Mouse (Mus musculus) embryonic facial prominence, embryonic 12.5 days (tissue): ENCODE measurements around the gene Myo7a. TPM values are rescaled to one million over a fixed set of nuclear protein-coding genes. Genes with fewer than 3 reads are reported as not detected.
A peak's percentile ranks its signal among the peaks of the same experiment; 100 is the strongest.

ENCODE experiments used
- ATAC-seq: fragments of 200-750 bp; cut with Nextera tagmentation; 2 replicates; pipeline ENCODE4 v1.8.0; 2017; ENCODE audit not compliant: insufficient number of reproducible peaks, insufficient read depth, low FRiP score, low TSS enrichment
- H3K27ac ChIP-seq: fragments of 300-500 bp; sonication (generic); 2 replicates; pipeline ENCODE4 v1.5.1; 2016; ENCODE audit warnings: mild to moderate bottlenecking
- H3K27me3 ChIP-seq: fragments of 300-500 bp; sonication (generic); 2 replicates; pipeline ENCODE4 v1.6.1; 2016; ENCODE audit warnings: mild to moderate bottlenecking, moderate library complexity
- H3K36me3 ChIP-seq: fragments of 300-500 bp; sonication (generic); 2 replicates; pipeline ENCODE4 v1.6.1; 2016; ENCODE audit warnings: mild to moderate bottlenecking
- H3K4me1 ChIP-seq: fragments of 300-500 bp; sonication (generic); 2 replicates; pipeline ENCODE4 v1.6.1; 2016
- H3K4me2 ChIP-seq: fragments of 300-500 bp; sonication (generic); replicated peaks from 2 replicates; pipeline ENCODE4 v1.6.1; 2016; ENCODE audit warnings: mild to moderate bottlenecking, moderate library complexity
- H3K4me3 ChIP-seq: fragments of 300-500 bp; sonication (generic); 2 replicates; pipeline ENCODE4 v1.5.1; 2016; ENCODE audit warnings: mild to moderate bottlenecking
- H3K9ac ChIP-seq: fragments of 300-500 bp; sonication (generic); 2 replicates; pipeline ENCODE4 v1.6.1; 2016; ENCODE audit warnings: mild to moderate bottlenecking, moderate library complexity
- H3K9me3 ChIP-seq: fragments of 300-500 bp; sonication (generic); 2 replicates; pipeline ENCODE4 v1.6.1; 2016; ENCODE audit warnings: mild to moderate bottlenecking, moderate library complexity
- WGBS: fragments of 180-500 bp; shearing (Covaris S2); methylation state at CpG from one replicate; pipeline ENCODE4 v1.1.7; 2016; 5-methylcytosine and 5-hydroxymethylcytosine counted together
- polyA plus RNA-seq: library from polyadenylated mRNA; unstranded; fragments of >200 nt; fragmentation: Nextera tagmentation; extraction: Ambion mirVana; gene quantifications from 2 replicates; pipeline ENCODE4 v1.2.1, GENCODE M21; 2016

Gene Myo7a
- polyA plus RNA-seq, 1 experiment from 2014 or later: 16.1 TPM

GRCm38 (mm10) chr7:98097557-98097956 lies 21.8 kb downstream of the Myo7a start:
- H3K4me1 ChIP-seq: 0 out of 2 replicates have a peak, but pooled peaks cover 1% of the 10 kb centered on the region
- no peaks in the 10 kb centered on the region; the same call in 1 of the 2 replicates for H3K9me3 ChIP-seq
- ATAC-seq: no peak
- no peaks in the 10 kb centered on the region for H3K27me3 ChIP-seq
- peaks cover 18% of the 10 kb centered on the region for H3K36me3 ChIP-seq
- H3K9ac ChIP-seq: no peak overlapping the region
- H3K4me2 ChIP-seq: no peak overlapping the region
- no peak overlapping the region for H3K4me3 ChIP-seq
- no peak overlapping the region for H3K27ac ChIP-seq
- WGBS: 90% methylated on average over 8 of the region's 8 CpGs

- Histone ChIP-seq H3K9me3 (no peaks in the 10 kb centered on the region; the same call in 1 of the 2 replicates), H3K4me3 (no peak overlapping the region), H3K9ac (no peak overlapping the region), H3K4me2 (no peak overlapping the region), H3K27ac (no peak overlapping the region), H3K4me1 (no peaks in the 10 kb centered on the region), H3K36me3 (peaks cover 18% of the 10 kb centered on the region), H3K27me3 (no peaks in the 10 kb centered on the region)
- WGBS: 92% methylated on average over 4 of the region's 4 CpGs
- ATAC-seq: no peak; the same call in 1 of the 2 replicates
Observed at GRCm38 (mm10) chr7:98095852-98096251, 23.5 kb downstream of the Myo7a start.

DNA sequence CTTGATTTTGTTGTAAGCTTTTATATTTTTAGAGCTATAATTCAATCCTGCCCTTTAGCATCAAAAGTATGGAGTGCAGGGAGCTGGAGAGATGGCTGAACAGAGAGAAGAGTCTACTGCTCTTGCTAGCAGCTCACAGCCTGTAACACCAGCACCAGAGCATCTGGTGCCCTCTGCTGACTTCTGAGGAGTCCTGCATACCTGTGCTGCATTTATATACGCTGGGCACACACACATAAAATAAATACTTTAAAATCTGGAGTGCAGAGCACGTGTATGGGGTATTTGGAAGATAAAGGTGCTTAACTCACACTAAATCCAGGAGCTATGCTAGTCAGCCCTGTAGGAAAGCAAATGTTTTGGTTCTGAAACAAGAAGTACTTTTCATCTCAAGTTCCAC lies 33.0 kb downstream of the Myo7a start:
- H3K4me3 ChIP-seq: no peak overlapping the region
- no peaks in the 10 kb centered on the region for H3K9me3 ChIP-seq
- ATAC-seq: no peak
- H3K36me3 ChIP-seq: no peaks in the 10 kb centered on the region
- H3K27me3 ChIP-seq: no peaks in the 10 kb centered on the region
- peaks cover 19% of the 10 kb centered on the region; the same call in 1 of the 2 replicates for H3K4me1 ChIP-seq
- no peak overlapping the region for H3K27ac ChIP-seq
- H3K9ac ChIP-seq: no peak overlapping the region
- no peak overlapping the region for H3K4me2 ChIP-seq
- 53% methylated on average over 2 of the region's 2 CpGs for WGBS

- Histone ChIP-seq H3K27ac (no peak overlapping the region), H3K4me1 (peaks cover 19% of the 10 kb centered on the region; the same call in 1 of the 2 replicates), H3K9me3 (no peaks in the 10 kb centered on the region), H3K4me2 (no peak overlapping the region), H3K27me3 (no peaks in the 10 kb centered on the region), H3K4me3 (no peak overlapping the region), H3K9ac (no peak overlapping the region), H3K36me3 (no peaks in the 10 kb centered on the region)
- no peak for ATAC-seq
- 77% methylated on average over 7 of the region's 7 CpGs for WGBS
Observed at GRCm38 (mm10) chr7:98085314-98085713, 34.0 kb downstream of the Myo7a start.

- Histone ChIP-seq H3K4me3 (no peak overlapping the region), H3K27me3 (no peaks in the 10 kb centered on the region), H3K36me3 (no peaks in the 10 kb centered on the region), H3K4me1 (peaks cover 19% of the 10 kb centered on the region; the same call in 1 of the 2 replicates), H3K4me2 (no peak overlapping the region), H3K27ac (no peak overlapping the region), H3K9me3 (no peaks in the 10 kb centered on the region), H3K9ac (0 out of 2 replicates have a peak overlapping the region, but pooled peaks have one; percentile 15)
- WGBS: 44% methylated on average over 12 of the region's 12 CpGs
- ATAC-seq: no peak
Observed at GRCm38 (mm10) chr7:98084541-98085293, 34.6 kb downstream of the Myo7a start.

- H3K4me3 ChIP-seq: no peak overlapping the region
- H3K9ac ChIP-seq: no peak overlapping the region
- 27% methylated on average over 5 of the region's 5 CpGs for WGBS
- H3K36me3 ChIP-seq: peaks cover 6% of the 10 kb centered on the region; the same call in 1 of the 2 replicates
- H3K4me1 ChIP-seq: peaks cover 19% of the 10 kb centered on the region; the same call in 1 of the 2 replicates
- H3K27me3 ChIP-seq: no peaks in the 10 kb centered on the region
- ATAC-seq: no peak
- no peak overlapping the region for H3K27ac ChIP-seq
- no peak overlapping the region for H3K4me2 ChIP-seq
- H3K9me3 ChIP-seq: no peaks in the 10 kb centered on the region
Observed at GRCm38 (mm10) chr7:98082376-98082775, 36.9 kb downstream of the Myo7a start.

- Histone ChIP-seq H3K4me2 (no peak overlapping the region), H3K9ac (no peak overlapping the region), H3K4me1 (peaks cover 5% of the 10 kb centered on the region; the same call in 1 of the 2 replicates), H3K4me3 (no peak overlapping the region), H3K27ac (no peak overlapping the region), H3K27me3 (no peaks in the 10 kb centered on the region), H3K36me3 (peaks cover 10% of the 10 kb centered on the region; the same call in 1 of the 2 replicates), H3K9me3 (no peaks in the 10 kb centered on the region)
- 82% methylated on average over 11 of the region's 11 CpGs for WGBS
- no peak for ATAC-seq
Observed at GRCm38 (mm10) chr7:98077453-98077852, 41.9 kb downstream of the Myo7a start.

GRCm38 (mm10) chr7:98071620-98072019 lies 47.7 kb downstream of the Myo7a start:
- Histone ChIP-seq H3K9ac (no peak overlapping the region), H3K4me3 (no peak overlapping the region), H3K27ac (no peak overlapping the region), H3K9me3 (no peaks in the 10 kb centered on the region), H3K4me2 (no peak overlapping the region), H3K27me3 (no peaks in the 10 kb centered on the region), H3K36me3 (peaks cover 4% of the 10 kb centered on the region), H3K4me1 (no peaks in the 10 kb centered on the region)
- 30% methylated on average over 5 of the region's 5 CpGs for WGBS
- no peak for ATAC-seq

GRCm38 (mm10) chr7:98066229-98066628 lies 53.1 kb downstream of the Myo7a start:
- no peak overlapping the region for H3K9ac ChIP-seq
- H3K4me1 ChIP-seq: no peaks in the 10 kb centered on the region
- peaks cover 4% of the 10 kb centered on the region; the same call in 1 of the 2 replicates for H3K36me3 ChIP-seq
- H3K27me3 ChIP-seq: no peaks in the 10 kb centered on the region
- no peak overlapping the region for H3K27ac ChIP-seq
- no peak for ATAC-seq
- no peak overlapping the region for H3K4me3 ChIP-seq
- H3K9me3 ChIP-seq: no peaks in the 10 kb centered on the region
- 83% methylated on average over 11 of the region's 11 CpGs for WGBS
- no peak overlapping the region for H3K4me2 ChIP-seq

- 90% methylated on average over 8 of the region's 8 CpGs for WGBS
- no peak for ATAC-seq
- Histone ChIP-seq H3K27me3 (no peaks in the 10 kb centered on the region), H3K4me1 (no peaks in the 10 kb centered on the region), H3K4me3 (no peak overlapping the region), H3K4me2 (no peak overlapping the region), H3K27ac (no peak overlapping the region), H3K36me3 (no peaks in the 10 kb centered on the region), H3K9me3 (no peaks in the 10 kb centered on the region), H3K9ac (no peak overlapping the region)
Observed at GRCm38 (mm10) chr7:98054942-98055341, 64.4 kb downstream of the Myo7a start.

DNA sequence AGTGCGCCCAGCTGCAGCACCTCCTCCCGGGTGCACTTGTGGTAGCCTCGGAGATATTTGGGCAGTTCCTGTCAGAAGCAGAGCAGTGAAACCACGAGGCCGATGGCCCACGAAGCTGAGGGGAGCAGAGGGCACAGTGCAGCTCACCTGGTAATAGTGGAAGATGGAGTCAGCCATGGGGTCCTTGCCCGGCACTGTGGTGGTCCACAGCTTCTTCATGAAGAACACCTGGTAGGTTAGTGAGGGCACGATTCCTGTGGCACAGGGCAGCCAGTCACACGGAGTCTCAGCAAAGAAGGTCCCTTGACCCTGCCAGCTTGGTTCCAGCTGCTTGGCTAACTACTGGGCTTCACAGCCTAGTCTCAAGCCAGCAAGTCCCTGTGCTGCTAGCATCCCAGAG lies 64.9 kb downstream of the Myo7a start:
- Histone ChIP-seq H3K4me2 (no peak overlapping the region), H3K27ac (no peak overlapping the region), H3K9ac (no peak overlapping the region), H3K36me3 (no peaks in the 10 kb centered on the region), H3K9me3 (no peaks in the 10 kb centered on the region), H3K27me3 (no peaks in the 10 kb centered on the region), H3K4me1 (no peaks in the 10 kb centered on the region), H3K4me3 (no peak overlapping the region)
- ATAC-seq: no peak
- 84% methylated on average over 9 of the region's 9 CpGs for WGBS

GRCm38 (mm10) chr7:98051980-98052379 lies 67.3 kb downstream of the Myo7a start:
- no peaks in the 10 kb centered on the region for H3K9me3 ChIP-seq
- H3K4me3 ChIP-seq: no peak overlapping the region
- no peak for ATAC-seq
- H3K4me1 ChIP-seq: no peaks in the 10 kb centered on the region
- H3K27me3 ChIP-seq: no peaks in the 10 kb centered on the region
- H3K9ac ChIP-seq: no peak overlapping the region
- H3K27ac ChIP-seq: no peak overlapping the region
- H3K4me2 ChIP-seq: no peak overlapping the region
- H3K36me3 ChIP-seq: no peaks in the 10 kb centered on the region
- 22% methylated on average over 8 of the region's 8 CpGs for WGBS
